Mouse (Mus musculus) bone marrow macrophage, adult 2 months (primary cell): ENCODE data around the gene Syn3.

Experiments
- CTCF ChIP-seq: IDR thresholded peaks from 2 replicates; pipeline ENCODE4 v1.5.1; 2012; ENCODE audit warnings: low read depth, mild to moderate bottlenecking, low read length, moderate library complexity
- POLR2A ChIP-seq: IDR thresholded peaks from 2 replicates; pipeline ENCODE4 v1.6.1; 2012; ENCODE audit warnings: mild to moderate bottlenecking, low read depth, low read length, borderline replicate concordance

DNA sequence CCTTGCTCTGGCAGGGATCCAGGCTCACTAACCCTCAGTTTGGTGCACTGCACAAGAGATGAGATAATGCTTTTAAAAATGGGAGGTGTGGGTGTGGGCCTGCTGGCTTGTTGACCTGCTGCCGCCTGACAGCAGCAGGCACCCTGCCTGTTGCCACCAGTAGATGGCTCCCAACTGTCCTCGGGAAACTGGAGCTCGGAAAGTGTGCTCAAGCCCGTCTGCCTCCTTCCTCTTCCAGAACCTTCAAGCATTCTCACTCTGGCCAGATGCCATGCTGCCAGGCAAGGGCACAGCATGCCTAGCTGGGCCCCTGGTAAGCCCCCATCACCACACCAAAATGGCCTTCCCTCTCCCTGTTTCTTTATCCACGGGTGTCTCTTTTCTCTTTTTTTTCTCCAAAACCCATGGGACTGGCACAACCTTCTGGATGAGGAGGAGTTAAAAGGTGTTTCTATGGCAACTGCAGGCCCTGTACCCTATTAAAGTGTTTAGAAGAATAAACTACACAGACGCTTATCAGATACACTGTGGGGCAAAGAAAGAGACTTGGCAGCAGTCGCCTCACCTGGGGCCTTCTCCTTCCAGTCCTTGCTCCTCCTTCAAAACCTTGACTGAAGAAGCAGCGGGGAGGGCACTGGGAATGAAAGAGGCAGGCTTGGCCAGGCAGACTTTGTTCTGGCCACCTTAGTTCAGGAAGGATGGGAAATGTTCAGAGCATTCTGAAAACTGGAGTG lies 195.8 kb downstream of the Syn3 start:
- TF ChIP-seq CTCF (no peak), POLR2A (no peak)
